In the genomic region with DNA sequence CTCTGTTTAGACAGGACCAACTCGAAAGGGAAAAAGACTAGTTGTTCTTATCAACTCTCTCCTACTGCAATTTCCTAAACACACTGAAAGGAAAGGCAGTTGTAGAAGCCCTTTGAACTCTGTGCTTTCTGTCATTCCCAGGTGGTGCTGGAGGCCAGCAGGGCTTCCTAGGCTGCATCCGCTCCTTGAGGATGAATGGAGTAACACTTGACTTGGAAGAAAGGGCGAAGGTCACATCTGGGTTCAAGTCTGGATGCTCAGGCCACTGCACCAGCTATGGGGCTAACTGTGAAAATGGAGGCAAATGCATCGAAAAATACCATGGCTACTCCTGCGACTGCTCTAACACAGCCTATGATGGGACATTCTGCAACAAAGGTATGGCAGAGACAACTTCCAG, we compare ENCODE assay signal across 22 mouse cellular contexts.
DNase-seq lines count a peak whose midpoint lies in the region; ATAC-seq lines count a peak whose summit lies in the region.
"Had no signal": no experiment of that assay in that cellular context is flagged by ENCODE, and none has a peak within 500 bp of the region (broad histone marks: within the 10 kb centered on the region; RNA-seq: fewer than 3 reads in every experiment).

No protein-coding gene starts in this region.

- H3K36me3 ChIP-seq in neural tube, embryonic 15.5 days: no peaks in the 10 kb centered on the region
- no peaks in the 10 kb centered on the region for H3K36me3 ChIP-seq in embryonic facial prominence, embryonic 10.5 days (replicated peaks)
- H3K36me3 ChIP-seq: embryonic facial prominence, embryonic 15.5 days; forebrain, embryonic 10.5 days; heart, embryonic 10.5 days; hindbrain, embryonic 15.5 days had no signal

- H3K9ac ChIP-seq in neural tube, embryonic 15.5 days (replicated peaks): no peak overlapping the region
- H3K9ac ChIP-seq: embryonic facial prominence, embryonic 15.5 days; hindbrain, embryonic 15.5 days had no signal

- ATAC-seq in neural tube, embryonic 15.5 days (ENCODE audit: low FRiP score): no peak
- ATAC-seq: activated CD4-positive, CD25-positive, alpha-beta regulatory T cell, adult 4 months; forebrain, embryonic 14.5 days; Patski had no signal

- DNase-seq in neural tube, embryonic 10.5 days (ENCODE audit: extremely low spot score, low spot score): peak; percentile 16
- DNase-seq in embryonic facial prominence, embryonic 10.5 days (ENCODE audit: low spot score): peak; percentile 26
- peak; percentile 24 for DNase-seq in mesoderm, embryonic 11.5 days (ENCODE audit: low read depth, low spot score)
- DNase-seq in right cerebral cortex, postnatal 36 days (ENCODE audit: low spot score in 2 of 2): no peak
- no peak for DNase-seq in layer of hippocampus, adult 9-10 months (ENCODE audit: low spot score)
- no peak for DNase-seq in gastrocnemius, postnatal 14 days
- DNase-seq: adrenal gland, adult 2 months; adrenal gland, postnatal 25 days; cerebellum, adult 18-20 months; cerebellum, postnatal 10 days; heart, adult 18-20 months; heart, postnatal 10 days had no signal

- H3K4me3 ChIP-seq in neural tube, embryonic 15.5 days (replicated peaks): no peak overlapping the region
- H3K4me3 ChIP-seq in embryonic facial prominence, embryonic 10.5 days: no peak overlapping the region
- H3K4me3 ChIP-seq: embryonic facial prominence, embryonic 15.5 days; erythroblast, embryonic 14.5 days; forebrain, embryonic 10.5 days; heart, embryonic 10.5 days; hindbrain, embryonic 15.5 days had no signal

- no peak overlapping the region for H3K4me2 ChIP-seq in neural tube, embryonic 15.5 days
- H3K4me2 ChIP-seq: embryonic facial prominence, embryonic 15.5 days; hindbrain, embryonic 15.5 days had no signal

- intact Hi-C loops in gastrocnemius, postnatal 14 days (cut with DNase I; ENCODE audit: low total_unique reads): no loop called here

- H3K4me1 ChIP-seq in neural tube, embryonic 15.5 days: peaks cover 8% of the 10 kb centered on the region; the same call in 1 of the 2 replicates
- H3K4me1 ChIP-seq in embryonic facial prominence, embryonic 10.5 days: peaks cover 9% of the 10 kb centered on the region; the same call in 1 of the 2 replicates

- H3K27me3 ChIP-seq in neural tube, embryonic 15.5 days (replicated peaks): no peaks in the 10 kb centered on the region
- H3K27me3 ChIP-seq in embryonic facial prominence, embryonic 10.5 days (replicated peaks; ENCODE audit: low read depth, poor library complexity, severe bottlenecking): peaks cover 16% of the 10 kb centered on the region
- H3K27me3 ChIP-seq: CH12.LX; embryonic facial prominence, embryonic 15.5 days; hindbrain, embryonic 15.5 days; Patski had no signal

- H3K27ac ChIP-seq in neural tube, embryonic 15.5 days (replicated peaks): no peak overlapping the region
- no peak overlapping the region for H3K27ac ChIP-seq in embryonic facial prominence, embryonic 10.5 days (replicated peaks)
- H3K27ac ChIP-seq: embryonic facial prominence, embryonic 15.5 days; forebrain, embryonic 10.5 days; heart, embryonic 10.5 days; hindbrain, embryonic 15.5 days had no signal

- H3K9me3 ChIP-seq in neural tube, embryonic 15.5 days (replicated peaks): no peaks in the 10 kb centered on the region
- H3K9me3 ChIP-seq in embryonic facial prominence, embryonic 10.5 days: no peaks in the 10 kb centered on the region
- H3K9me3 ChIP-seq: embryonic facial prominence, embryonic 15.5 days; forebrain, embryonic 10.5 days; heart, embryonic 10.5 days; hindbrain, embryonic 15.5 days had no signal

- 80% methylated on average over 5 of the region's 5 CpGs for WGBS in neural tube, embryonic 15.5 days
- 48% methylated on average over 5 of the region's 5 CpGs for WGBS in embryonic facial prominence, embryonic 10.5 days

Comparison
In these comparisons a context has a peak if more than half of its experiments do, and no peak if none do; other contexts are left out.
1. DNase-seq: peak in neural tube, embryonic 10.5 days (single experiment), embryonic facial prominence, embryonic 10.5 days (single experiment) and mesoderm, embryonic 11.5 days (single experiment); none in right cerebral cortex, postnatal 36 days (0 of 2), layer of hippocampus, adult 9-10 months (single experiment) and gastrocnemius, postnatal 14 days (single experiment).